Mouse (Mus musculus): Measurements from ENCODE around the gene Vcpkmt.

- no peak for TF ChIP-seq CTCF (IDR thresholded peaks at IDR 0.05; ENCODE audit: insufficient read depth, low read depth, low read length)
- TF ChIP-seq POLR2A (IDR thresholded peaks at IDR 0.05; ENCODE audit: insufficient read depth, low read depth, low read length): no peak
Measured at GRCm38 (mm10) chr12:69597446-69597845, 14.6 kb upstream of the Vcpkmt start.
